Mouse (Mus musculus) left cerebral cortex, adult 18-20 months (tissue): ENCODE measurements around the gene Olfr318. TPM values are rescaled to one million over a fixed set of nuclear protein-coding genes. Genes with fewer than 3 reads are reported as not detected.
"Not testable (repeated sequence)": the region's sequence is repeated elsewhere in the genome, so short reads cannot be mapped to it uniquely, and the experiment has no call there.

Experiments
- DNase-seq, 2 experiments: peaks; one replicate each; pipeline ENCODE4 v3.0.0; 2021 to 2022; ENCODE audit warnings: low spot score in 2 of 2, mixed read lengths in 1 of 2
- long read RNA-seq, 2 experiments: library from polyadenylated mRNA; stranded (forward); transcript quantifications; one replicate each; pipeline ENCODE4 v2.0.0; 2021
- total RNA-seq, 2 experiments: library from RNA; stranded (reverse); gene quantifications; 2 replicates each; pipeline ENCODE4 v1.2.3; 2021

The Olfr318 gene
- total RNA-seq, result not detected
- long read RNA-seq, experiment 1, result 0 reads
- long read RNA-seq, experiment 2, result 0 reads

- no peak for DNase-seq
Measured at GRCm38 (mm10) chr11:58723914-58724313, at the start of gene Olfr318. Olfr318 (minus strand) TSS chr11:58724014.

DNA sequence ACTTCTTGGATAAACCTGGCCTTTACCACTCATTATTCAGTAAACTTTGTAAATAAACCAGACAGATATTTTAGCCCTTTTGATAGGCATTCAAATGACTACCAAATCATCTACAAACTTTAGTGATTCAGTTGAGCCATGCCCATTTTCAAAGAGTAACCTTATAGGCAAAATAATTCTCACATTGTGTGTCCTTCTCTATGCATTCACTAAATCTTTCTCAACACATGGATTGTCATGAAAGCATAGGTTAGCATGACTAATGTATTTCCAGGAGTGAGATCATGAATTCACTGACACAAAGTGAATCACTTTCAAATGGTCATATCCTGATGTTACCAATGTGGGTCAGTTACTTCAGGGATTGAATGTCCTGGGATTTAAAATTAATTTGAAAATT lies 49.1 kb upstream of the Olfr318 start, which contains the start of gene Olfr315:
Gene Olfr315, plus strand, starts transcription at position 301 of the 400 bp plus-strand sequence.
- DNase-seq, result no peak

DNA sequence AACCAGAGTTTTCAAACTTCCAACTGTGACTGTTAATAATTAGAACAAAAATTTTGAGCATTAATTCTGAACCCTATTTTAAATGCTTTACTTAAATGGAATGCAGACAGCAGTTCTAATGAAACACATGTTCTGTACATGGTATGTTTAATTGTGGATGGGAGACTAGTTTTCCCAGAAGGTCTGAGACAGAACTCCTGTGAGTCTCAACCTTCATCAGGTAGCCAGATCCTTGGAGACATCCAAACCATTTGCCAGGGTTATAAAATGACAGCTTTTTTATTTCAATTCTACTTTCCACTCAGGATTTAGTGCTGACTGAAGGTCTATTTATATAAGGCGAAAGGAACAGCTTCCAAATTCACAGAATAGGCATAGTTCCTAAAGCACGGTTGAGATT lies 28.6 kb upstream of the Olfr318 start, which contains the start of gene Olfr316:
Gene Olfr316, plus strand, starts transcription at position 301 of the 400 bp plus-strand sequence.
- no peak for DNase-seq

- DNase-seq, result peak; percentile 39 to 70
Measured at GRCm38 (mm10) chr11:58751096-58751495, 27.3 kb upstream of the Olfr318 start.

GRCm38 (mm10) chr11:58738792-58739262 lies 15.0 kb upstream of the Olfr318 start, which contains the start of gene Olfr317:
Olfr317 (minus strand) TSS chr11:58739212.
- DNase-seq, result no peak

DNA sequence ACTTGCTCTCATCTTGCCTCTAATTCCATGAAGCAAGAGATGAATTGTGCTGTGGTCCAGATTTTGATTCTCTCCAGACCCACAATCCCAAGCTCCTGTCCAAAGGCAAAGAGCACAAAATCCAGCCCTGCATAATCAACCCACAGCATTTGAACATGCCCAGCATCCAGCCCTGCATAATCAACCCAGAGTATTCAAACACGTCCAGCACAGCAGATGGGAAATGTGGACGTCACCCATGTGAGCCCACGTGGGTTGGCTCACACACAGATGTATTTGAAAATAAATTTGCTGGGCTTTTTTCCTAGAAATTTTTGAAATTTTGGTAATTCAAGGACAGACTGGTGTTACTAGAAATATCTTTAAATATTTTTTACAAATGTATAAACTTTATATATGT lies 9.6 kb upstream of the Olfr318 start:
- peak; percentile 9 to 30 for DNase-seq

GRCm38 (mm10) chr11:58727896-58728650 lies 4.3 kb upstream of the Olfr318 start:
- not testable (repeated sequence) for DNase-seq

- no peak for DNase-seq
Measured at GRCm38 (mm10) chr11:58719701-58720100, 4.1 kb downstream of the Olfr318 start.

DNA sequence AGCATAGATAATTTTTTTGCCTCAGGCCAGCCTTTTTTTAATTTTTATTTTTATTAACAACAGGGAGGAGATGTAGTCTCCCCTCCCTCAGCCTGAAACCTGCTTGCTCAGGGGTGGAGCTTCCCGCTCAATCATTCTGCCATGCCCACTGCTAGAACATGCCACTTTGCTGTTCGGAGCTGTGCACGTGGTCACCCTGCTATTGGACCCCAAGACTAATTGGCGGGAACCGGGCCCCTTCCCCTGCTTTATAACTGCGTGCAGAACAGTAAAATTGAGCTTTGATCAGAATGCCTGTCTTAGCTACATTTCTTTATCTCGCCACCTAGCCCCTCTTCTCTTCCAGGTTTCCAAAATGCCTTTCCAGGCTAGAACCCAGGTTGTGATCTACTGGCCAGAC lies 6.1 kb downstream of the Olfr318 start:
- not testable (repeated sequence) for DNase-seq

- no peak for DNase-seq
Measured at GRCm38 (mm10) chr11:58709086-58709485, 14.7 kb downstream of the Olfr318 start.

DNA sequence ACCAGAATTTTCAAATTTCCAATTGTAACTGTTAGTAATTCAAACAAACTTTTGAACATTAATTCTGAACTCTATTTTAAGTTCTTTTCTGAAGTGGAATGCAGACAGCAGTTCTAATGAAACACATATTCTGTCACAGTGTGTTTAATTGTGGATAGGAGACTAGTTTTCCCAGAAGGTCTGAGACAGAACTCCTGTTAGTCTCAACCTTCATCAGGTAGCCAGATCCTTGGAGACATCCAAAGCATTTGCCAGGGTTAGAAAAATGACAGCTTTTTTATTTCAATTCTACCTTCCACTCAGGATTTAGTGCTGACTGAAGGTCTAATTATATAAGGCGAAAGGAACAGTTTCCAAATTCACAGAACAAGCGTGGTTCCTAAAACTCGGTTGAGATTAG lies 25.0 kb downstream of the Olfr318 start, which contains the start of gene Olfr319:
Gene Olfr319, plus strand, starts transcription at position 301 of the 400 bp plus-strand sequence.
- no peak for DNase-seq

GRCm38 (mm10) chr11:58680799-58681198 lies 43.0 kb downstream of the Olfr318 start, which contains the start of gene Olfr320:
Olfr320 (plus strand) TSS chr11:58681099.
- no peak for DNase-seq

DNA sequence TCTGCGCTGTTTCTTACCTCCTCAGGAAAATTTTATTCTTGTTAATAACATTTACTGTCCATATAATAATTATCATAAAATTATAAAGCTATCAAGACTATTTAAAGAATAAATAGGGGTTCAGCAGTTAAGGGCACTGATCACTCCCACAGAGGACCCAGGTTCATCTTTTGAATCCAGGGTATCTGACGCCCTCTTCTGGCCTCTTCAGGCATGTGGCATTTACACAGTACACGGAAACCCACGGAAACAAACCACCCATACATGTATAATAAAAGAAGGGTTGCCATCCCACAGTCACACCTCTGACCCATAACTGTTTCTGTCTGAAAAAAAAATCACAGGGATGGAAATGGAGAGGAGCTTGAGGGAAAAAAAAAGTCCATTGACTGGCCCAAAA lies 52.0 kb downstream of the Olfr318 start:
- DNase-seq, result no peak

DNA sequence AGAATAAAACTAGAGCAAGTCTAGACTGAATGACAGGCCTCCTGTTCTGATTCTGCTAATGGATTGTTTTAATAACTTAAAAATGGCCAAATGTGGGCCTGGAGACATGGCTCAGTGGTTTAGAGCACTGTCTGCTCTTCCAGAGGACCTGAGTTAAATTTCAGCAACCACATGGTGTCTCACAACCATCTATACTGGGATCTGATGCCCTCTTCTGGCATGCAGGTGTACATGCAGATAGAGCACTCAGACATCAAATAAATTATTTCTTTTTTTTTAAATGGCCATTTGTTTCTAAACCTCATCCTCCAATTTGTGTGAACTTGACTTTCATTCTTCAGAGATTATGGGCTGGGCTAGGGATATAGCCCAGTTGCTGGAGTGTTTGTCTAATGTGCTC lies 54.6 kb downstream of the Olfr318 start:
- no peak for DNase-seq

Other genes starting within 250 kb of the Olfr318 start
- gene Olfr332, start 231.5 kb downstream of the Olfr318 start, total RNA-seq, result not detected
- not detected for gene Olfr331, start 221.4 kb downstream of the Olfr318 start, total RNA-seq
- not detected for gene Olfr330, start 189.2 kb downstream of the Olfr318 start, total RNA-seq
- gene Olfr329-ps, start 177.6 kb downstream of the Olfr318 start, total RNA-seq, result not detected
- not detected for gene Olfr328, start 168.4 kb downstream of the Olfr318 start, total RNA-seq
- not detected for gene Olfr224, start 153.5 kb downstream of the Olfr318 start, total RNA-seq
- gene Olfr325, start 146.3 kb downstream of the Olfr318 start, total RNA-seq, result not detected
- gene Olfr324, start 128.9 kb downstream of the Olfr318 start, total RNA-seq, result not detected
- not detected for gene 2210407C18Rik, start 107.9 kb downstream of the Olfr318 start, total RNA-seq
- gene Olfr323, start 93.5 kb downstream of the Olfr318 start, total RNA-seq, result not detected
- gene Trim58, start 83.5 kb downstream of the Olfr318 start, total RNA-seq, result under 1 TPM in 1 of 2 experiments, not detected in 1; 0.21 TPM
- gene Olfr322, start 65.2 kb downstream of the Olfr318 start, total RNA-seq, result not detected
- not detected for gene Olfr320, start 42.9 kb downstream of the Olfr318 start, total RNA-seq
- not detected for gene Olfr319, start 24.9 kb downstream of the Olfr318 start, total RNA-seq
- under 1 TPM in 1 of 2 experiments, not detected in 1; 0.26 TPM for gene Olfr317, start 15.2 kb upstream of the Olfr318 start, total RNA-seq
- 1 to 10 TPM; 2.1 to 2.9 TPM for gene Olfr316, start 28.7 kb upstream of the Olfr318 start, total RNA-seq
- not detected for gene Olfr315, start 49.2 kb upstream of the Olfr318 start, total RNA-seq
- not detected for gene Olfr314, start 58.9 kb upstream of the Olfr318 start, total RNA-seq
- 1 to 10 TPM; 1.8 to 2.2 TPM for gene Fam183b, start 77.9 kb upstream of the Olfr318 start, total RNA-seq
- gene Olfr313, start 91.0 kb upstream of the Olfr318 start, total RNA-seq, result not detected
- gene Olfr312, start 105.2 kb upstream of the Olfr318 start, total RNA-seq, result not detected
- gene Olfr311, start 115.2 kb upstream of the Olfr318 start, total RNA-seq, result under 1 TPM in 1 of 2 experiments, not detected in 1; 0.21 TPM
- 10 to 100 TPM; 17.1 to 19.2 TPM for gene Gm12258, start 123.1 kb upstream of the Olfr318 start, total RNA-seq
- 10 to 100 TPM in 1 of 2 experiments, 1 to 10 TPM in 1; 9.5 to 11.6 TPM for gene 2810021J22Rik, start 143.2 kb upstream of the Olfr318 start, total RNA-seq
- 1 to 10 TPM; 8.9 to 9.7 TPM for gene Zfp39, start 180.2 kb upstream of the Olfr318 start, total RNA-seq
- not detected for gene Btnl10, start 193.9 kb upstream of the Olfr318 start, total RNA-seq
- 100 to 1,000 TPM; 485 to 490 TPM for gene Rnf187, start 214.9 kb upstream of the Olfr318 start, total RNA-seq
- gene Hist3h2ba, start 224.9 kb upstream of the Olfr318 start, total RNA-seq, result 100 to 1,000 TPM in 1 of 2 experiments, 10 to 100 TPM in 1; 99.3 to 112 TPM
- gene Hist3h2a, start 230.7 kb upstream of the Olfr318 start, total RNA-seq, result 10 to 100 TPM; 62.8 to 63.7 TPM
- 1 to 10 TPM; 4.0 to 5.0 TPM for gene Trim17, start 230.7 kb upstream of the Olfr318 start, total RNA-seq